Mouse (Mus musculus): ENCODE results near the gene Nxn.

DNA sequence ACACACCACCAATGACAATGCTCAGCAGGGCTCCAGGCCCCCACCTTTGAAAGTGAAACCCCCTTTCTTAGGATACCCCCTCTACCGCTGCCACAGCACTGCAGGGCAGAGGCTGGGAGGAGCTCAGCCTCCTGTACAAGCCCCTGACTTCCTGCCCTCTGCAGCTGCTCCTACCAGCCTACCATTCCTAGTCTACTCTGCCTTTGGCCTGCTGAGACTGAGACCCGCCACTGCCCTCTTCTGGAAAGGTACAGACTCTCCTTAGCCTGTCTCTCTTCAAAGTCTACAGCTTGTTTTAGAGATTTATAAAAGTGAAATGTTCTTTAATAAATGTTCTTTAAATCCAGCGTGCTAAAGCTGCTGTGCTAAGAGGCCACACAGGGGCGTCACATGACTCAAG is 30.1 kb upstream of the Nxn start:
- TF ChIP-seq CTCF (IDR thresholded peaks at IDR 0.05; ENCODE audit: insufficient read depth, low read length) = no peak
- no peak for TF ChIP-seq POLR2A (IDR thresholded peaks at IDR 0.05; ENCODE audit: borderline replicate concordance, extremely low read depth, low read depth, low read length)

Measured in lung, adult 2 months (tissue).